Mouse (Mus musculus) bone marrow macrophage, adult 2 months (primary cell): Measurements from ENCODE around the gene Ppm1j. TPM values are rescaled to one million over a fixed set of nuclear protein-coding genes. Genes with fewer than 3 reads are reported as not detected.
A peak's percentile ranks its signal among the peaks of the same experiment; 100 is the strongest.

Experiments used
- H3K27ac ChIP-seq: 2 replicates; pipeline ENCODE4 v1.5.1; 2012; ENCODE audit warnings: low read depth, low read length; ENCODE audit not compliant: insufficient read depth
- H3K4me1 ChIP-seq: 2 replicates; pipeline ENCODE4 v1.6.1; 2012; ENCODE audit warnings: low read length; ENCODE audit not compliant: control insufficient read depth, insufficient read depth
- H3K4me3 ChIP-seq: 2 replicates; pipeline ENCODE4 v1.5.1; 2012; ENCODE audit warnings: mild to moderate bottlenecking, low read length, moderate library complexity; ENCODE audit not compliant: insufficient read depth
- CTCF ChIP-seq: IDR thresholded peaks from 2 replicates; pipeline ENCODE4 v1.5.1; 2012; ENCODE audit warnings: low read depth, mild to moderate bottlenecking, low read length, moderate library complexity
- POLR2A ChIP-seq: IDR thresholded peaks from 2 replicates; pipeline ENCODE4 v1.6.1; 2012; ENCODE audit warnings: mild to moderate bottlenecking, low read depth, low read length, borderline replicate concordance
- polyA plus RNA-seq: library from polyadenylated mRNA; stranded (reverse); fragments of >200 nt; gene quantifications from 2 replicates; pipeline ENCODE4 v1.2.4, GENCODE M21; 2012; ENCODE audit not compliant: missing spikeins, insufficient read depth, insufficient read length

The Ppm1j gene
- polyA plus RNA-seq, 1 experiment: 1.3 TPM

DNA sequence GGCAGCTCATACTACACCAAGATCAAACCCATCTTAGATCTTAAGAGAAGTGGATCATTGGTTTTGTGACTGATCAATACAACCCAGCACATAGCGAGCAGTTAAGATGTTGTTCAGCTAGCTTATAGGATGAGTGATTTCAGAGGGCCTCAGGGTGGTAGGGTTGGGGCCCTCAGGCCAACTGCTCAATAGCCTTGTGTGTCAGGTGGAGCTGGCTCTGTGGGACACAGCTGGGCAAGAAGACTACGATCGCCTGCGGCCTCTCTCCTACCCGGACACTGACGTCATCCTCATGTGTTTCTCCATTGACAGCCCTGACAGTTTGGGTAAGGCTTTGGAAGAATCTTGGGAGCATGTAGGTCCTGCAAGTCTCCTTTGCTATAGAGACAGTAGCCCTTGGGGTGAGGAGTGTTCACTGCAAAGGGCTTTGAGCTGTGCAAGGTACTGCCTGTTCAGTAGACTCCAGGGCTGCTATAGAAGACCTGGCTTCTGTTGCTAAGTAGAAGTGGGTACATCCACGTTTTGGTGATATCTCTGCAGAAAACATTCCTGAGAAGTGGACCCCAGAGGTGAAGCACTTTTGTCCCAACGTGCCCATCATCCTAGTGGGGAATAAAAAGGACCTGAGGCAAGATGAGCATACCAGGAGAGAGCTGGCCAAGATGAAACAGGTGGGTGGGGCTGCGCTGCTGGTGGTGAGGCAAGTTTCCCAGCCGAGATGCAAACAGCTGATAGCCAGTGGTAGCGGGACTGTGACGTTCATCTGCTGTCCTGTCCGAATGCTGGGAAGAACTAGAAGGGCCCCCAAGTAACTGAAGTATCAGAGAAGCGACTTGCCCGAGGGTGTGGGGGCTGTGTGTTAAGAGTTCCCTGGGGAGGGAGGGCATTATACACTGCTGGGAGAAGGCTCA lies 11.8 kb downstream of the Ppm1j start:
- no peak overlapping the region for H3K4me3 ChIP-seq
- H3K4me1 ChIP-seq: peaks cover 57% of the 10 kb centered on the region
- TF ChIP-seq POLR2A (no peak), CTCF (no peak)
- no peak overlapping the region for H3K27ac ChIP-seq

DNA sequence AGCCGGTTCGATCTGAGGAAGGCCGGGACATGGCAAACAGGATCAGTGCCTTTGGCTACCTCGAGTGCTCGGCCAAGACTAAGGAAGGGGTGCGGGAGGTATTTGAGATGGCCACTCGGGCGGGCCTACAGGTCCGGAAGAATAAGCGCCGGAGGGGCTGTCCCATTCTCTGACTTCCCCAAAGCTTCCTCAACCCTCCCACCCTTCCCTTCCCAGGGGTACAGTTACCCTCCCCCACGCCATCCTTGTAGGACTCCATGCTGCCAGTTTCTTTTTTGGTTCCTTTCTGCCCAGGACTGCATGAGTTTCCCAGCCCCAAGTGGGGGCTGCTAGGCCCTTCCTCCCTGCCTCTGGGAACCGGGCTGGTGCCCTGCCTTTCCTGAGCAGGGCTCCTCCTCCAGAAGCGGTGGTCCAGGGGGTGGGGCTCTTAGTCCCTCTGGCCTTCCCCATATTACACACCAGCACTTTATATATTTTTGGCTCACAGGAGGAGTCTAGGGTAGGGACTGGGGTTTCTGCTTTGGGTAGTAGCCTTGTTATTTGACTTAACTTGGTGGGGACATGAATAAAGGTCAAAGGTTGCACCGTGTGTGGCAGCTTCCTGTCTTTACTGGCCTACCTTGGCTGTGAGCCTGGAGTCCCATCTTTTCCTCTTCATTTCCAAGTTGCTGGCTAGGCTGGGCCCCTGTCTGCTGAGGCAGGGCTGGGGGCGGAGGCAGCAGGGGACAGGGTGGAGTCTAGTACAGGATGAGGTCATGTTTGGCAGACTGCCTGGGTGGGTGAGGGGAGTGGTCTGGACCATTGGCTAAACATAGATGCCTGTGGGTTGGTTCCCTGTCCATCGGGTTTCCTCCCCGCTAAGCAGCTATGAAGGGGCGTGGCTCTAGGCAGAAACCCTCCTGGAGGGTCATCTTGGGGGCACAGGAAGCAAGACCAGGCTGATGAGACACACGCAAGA lies 13.3 kb downstream of the Ppm1j start:
- peaks cover 57% of the 10 kb centered on the region for H3K4me1 ChIP-seq
- H3K27ac ChIP-seq: peak overlapping the region; percentile 61
- no peak overlapping the region for H3K4me3 ChIP-seq
- no peak for TF ChIP-seq CTCF
- TF ChIP-seq POLR2A: no peak

GRCm38 (mm10) chr3:104794953-104795470 lies 14.2 kb downstream of the Ppm1j start:
- H3K4me1 ChIP-seq: peaks cover 48% of the 10 kb centered on the region
- H3K4me3 ChIP-seq: no peak overlapping the region
- peak overlapping the region; percentile 10; the same call in 1 of the 2 replicates for H3K27ac ChIP-seq
- TF ChIP-seq POLR2A (no peak), CTCF (no peak)

GRCm38 (mm10) chr3:104795661-104796340 lies 14.9 kb downstream of the Ppm1j start:
- H3K4me1 ChIP-seq: peaks cover 40% of the 10 kb centered on the region
- TF ChIP-seq POLR2A (no peak), CTCF (no peak)
- H3K4me3 ChIP-seq: no peak overlapping the region
- no peak overlapping the region for H3K27ac ChIP-seq

- Histone ChIP-seq H3K4me3 (no peak overlapping the region), H3K4me1 (peaks cover 33% of the 10 kb centered on the region), H3K27ac (no peak overlapping the region)
- TF ChIP-seq CTCF (no peak), POLR2A (no peak)
These were observed 15.7 kb downstream of the Ppm1j start for GRCm38 (mm10) chr3:104796430-104797082.

GRCm38 (mm10) chr3:104800681-104801080 lies 19.8 kb downstream of the Ppm1j start:
- TF ChIP-seq CTCF (no peak), POLR2A (no peak)
- H3K4me1 ChIP-seq: no peaks in the 10 kb centered on the region
- H3K27ac ChIP-seq: no peak overlapping the region
- no peak overlapping the region for H3K4me3 ChIP-seq

DNA sequence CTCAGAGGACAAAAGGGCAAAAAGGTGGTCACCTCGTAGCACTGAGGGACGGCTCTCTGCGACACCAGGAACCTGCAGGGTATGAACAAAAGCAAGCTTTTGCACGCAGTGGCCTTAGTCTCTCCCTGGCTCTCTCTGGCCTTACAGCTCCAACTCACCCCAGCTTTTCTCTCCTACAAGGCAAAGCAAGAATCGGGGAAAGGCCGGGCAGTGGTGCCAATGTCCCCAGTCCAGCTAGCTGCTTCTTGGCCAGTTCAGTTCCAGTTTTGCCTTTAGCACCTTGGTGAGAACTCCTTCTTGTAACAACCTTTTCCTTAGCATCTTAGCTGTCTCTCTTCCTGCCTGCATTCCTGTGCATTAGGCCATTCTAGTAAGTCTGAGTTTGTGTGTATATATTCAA lies 20.6 kb downstream of the Ppm1j start:
- Histone ChIP-seq H3K27ac (no peak overlapping the region), H3K4me3 (no peak overlapping the region), H3K4me1 (no peaks in the 10 kb centered on the region)
- TF ChIP-seq CTCF: no peak
- no peak for TF ChIP-seq POLR2A

GRCm38 (mm10) chr3:104804312-104804711 lies 23.5 kb downstream of the Ppm1j start:
- no peak for TF ChIP-seq POLR2A
- Histone ChIP-seq H3K27ac (no peak overlapping the region), H3K4me3 (no peak overlapping the region), H3K4me1 (no peaks in the 10 kb centered on the region)

DNA sequence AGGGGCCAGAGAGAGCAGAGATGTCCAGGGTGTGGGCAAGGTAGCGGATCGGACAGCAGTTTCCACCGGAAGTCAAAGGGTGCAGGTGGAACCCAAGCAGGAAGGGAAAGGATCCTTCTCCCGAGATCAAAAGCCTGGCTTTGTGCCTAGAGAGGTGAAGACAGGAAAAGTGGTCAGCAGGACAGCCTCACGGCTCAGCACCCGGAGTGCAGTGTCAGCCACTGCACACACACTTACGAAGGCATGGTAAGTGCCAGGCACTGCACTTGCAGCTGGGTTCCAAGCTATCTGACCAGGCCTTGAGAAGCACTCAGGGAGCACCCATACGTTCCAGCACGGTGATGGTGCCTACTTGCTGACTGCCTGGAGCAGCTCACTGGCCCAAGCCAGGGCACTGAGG lies 24.7 kb downstream of the Ppm1j start:
- TF ChIP-seq CTCF (no peak), POLR2A (no peak)
- Histone ChIP-seq H3K4me1 (no peaks in the 10 kb centered on the region), H3K4me3 (no peak overlapping the region), H3K27ac (no peak overlapping the region)
